16 mouse cellular contexts compared by ENCODE assay signal in the genomic region with DNA sequence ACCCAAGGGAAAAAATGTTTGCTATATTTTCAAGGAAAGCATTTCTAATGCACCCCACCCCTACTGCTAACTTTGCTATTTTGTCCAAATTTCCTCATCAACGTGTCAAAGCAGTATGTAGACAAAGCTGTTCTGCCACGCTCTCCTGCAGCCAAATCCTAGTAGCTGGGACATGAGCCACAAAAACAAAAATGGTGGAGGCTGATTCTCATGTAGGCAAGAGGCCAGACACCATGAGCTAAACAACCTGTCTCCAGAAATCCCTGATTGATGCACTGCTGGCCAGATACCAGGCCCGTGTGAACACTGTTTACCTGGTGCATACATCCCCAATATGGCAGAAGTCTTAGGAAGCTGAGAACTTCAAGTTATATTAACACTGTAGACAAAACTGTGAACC.
DNase-seq lines count a peak whose midpoint lies in the region; ATAC-seq and TF ChIP-seq lines count a peak whose summit lies in the region.
"Had no signal": no experiment of that assay in that cellular context is flagged by ENCODE, and none has a peak within 500 bp of the region (broad histone marks: within the 10 kb centered on the region; RNA-seq: fewer than 3 reads in every experiment).

No protein-coding gene starts in this region.

- peak; percentile 88 for ATAC-seq in forebrain, embryonic 15.5 days (replicated peaks)
- ATAC-seq in lung, embryonic 14.5 days (ENCODE audit: insufficient read depth) = no peak
- ATAC-seq in lung, postnatal 0 days = no peak
- no peak for ATAC-seq in heart, embryonic 11.5 days (replicated peaks; ENCODE audit: insufficient number of reproducible peaks, low FRiP score, low TSS enrichment)

- no peak for TF ChIP-seq CTCF in lung, embryonic 14.5 days (IDR thresholded peaks at IDR 0.05; ENCODE audit: low read depth)
- no peak for TF ChIP-seq CTCF in lung, postnatal 0 days (IDR thresholded peaks at IDR 0.05)

- H3K9me3 ChIP-seq in forebrain, embryonic 15.5 days = no peaks in the 10 kb centered on the region
- H3K9me3 ChIP-seq in forebrain, embryonic 10.5 days = no peaks in the 10 kb centered on the region
- H3K9me3 ChIP-seq in lung, embryonic 14.5 days (ENCODE audit: low read depth, low read length) = no peaks in the 10 kb centered on the region
- H3K9me3 ChIP-seq in lung, postnatal 0 days (ENCODE audit: low read length) = no peaks in the 10 kb centered on the region
- no peaks in the 10 kb centered on the region for H3K9me3 ChIP-seq in heart, embryonic 11.5 days (replicated peaks; ENCODE audit: control insufficient read depth, low read length)
- H3K9me3 ChIP-seq: embryonic facial prominence, embryonic 12.5 days; midbrain, embryonic 10.5 days had no signal

- no peak overlapping the region for H3K9ac ChIP-seq in forebrain, embryonic 15.5 days (replicated peaks)
- no peak overlapping the region for H3K9ac ChIP-seq in lung, embryonic 14.5 days
- no peak overlapping the region for H3K9ac ChIP-seq in lung, postnatal 0 days (replicated peaks; ENCODE audit: low read depth)
- H3K9ac ChIP-seq in heart, embryonic 11.5 days (ENCODE audit: low read depth, low read length) = no peak overlapping the region
- H3K9ac ChIP-seq: embryonic facial prominence, embryonic 12.5 days had no signal

- no peaks in the 10 kb centered on the region for H3K4me1 ChIP-seq in forebrain, embryonic 15.5 days
- no peaks in the 10 kb centered on the region for H3K4me1 ChIP-seq in forebrain, embryonic 10.5 days
- no peaks in the 10 kb centered on the region for H3K4me1 ChIP-seq in lung, embryonic 14.5 days (ENCODE audit: insufficient read depth)
- H3K4me1 ChIP-seq in lung, postnatal 0 days (ENCODE audit: insufficient read depth, low read depth, low read length) = no peaks in the 10 kb centered on the region
- no peaks in the 10 kb centered on the region for H3K4me1 ChIP-seq in heart, embryonic 11.5 days (ENCODE audit: control insufficient read depth, insufficient read depth, low read length)
- H3K4me1 ChIP-seq: embryonic facial prominence, embryonic 12.5 days; midbrain, embryonic 10.5 days had no signal

- H3K4me2 ChIP-seq in forebrain, embryonic 15.5 days (replicated peaks) = no peak overlapping the region
- H3K4me2 ChIP-seq in lung, embryonic 14.5 days = no peak overlapping the region
- H3K4me2 ChIP-seq in lung, postnatal 0 days (replicated peaks; ENCODE audit: low read depth, low read length) = no peak overlapping the region
- no peak overlapping the region for H3K4me2 ChIP-seq in heart, embryonic 11.5 days
- H3K4me2 ChIP-seq: embryonic facial prominence, embryonic 12.5 days; liver, embryonic 11.5 days had no signal

- 57% methylated on average over 3 of the region's 3 CpGs for WGBS in forebrain, embryonic 15.5 days
- 95% methylated on average over 3 of the region's 3 CpGs for WGBS in forebrain, embryonic 10.5 days
- WGBS in lung, embryonic 14.5 days = 44% methylated on average over 3 of the region's 3 CpGs
- 60% methylated on average over 3 of the region's 3 CpGs for WGBS in lung, postnatal 0 days
- 73% methylated on average over 3 of the region's 3 CpGs for WGBS in heart, embryonic 11.5 days (ENCODE audit: insufficient replicate concordance)

- no peak overlapping the region for H3K4me3 ChIP-seq in forebrain, embryonic 15.5 days
- no peak overlapping the region for H3K4me3 ChIP-seq in forebrain, embryonic 10.5 days
- H3K4me3 ChIP-seq in lung, embryonic 14.5 days (ENCODE audit: low read depth, low read length) = no peak overlapping the region
- no peak overlapping the region for H3K4me3 ChIP-seq in lung, postnatal 0 days (ENCODE audit: low read depth, low read length)
- no peak overlapping the region for H3K4me3 ChIP-seq in heart, embryonic 11.5 days (ENCODE audit: low read depth, low read length)
- H3K4me3 ChIP-seq: embryonic facial prominence, embryonic 12.5 days; midbrain, embryonic 10.5 days had no signal

- H3K27me3 ChIP-seq in forebrain, embryonic 15.5 days = no peaks in the 10 kb centered on the region
- H3K27me3 ChIP-seq in forebrain, embryonic 10.5 days (ENCODE audit: poor library complexity, severe bottlenecking) = no peaks in the 10 kb centered on the region
- no peaks in the 10 kb centered on the region for H3K27me3 ChIP-seq in lung, embryonic 14.5 days (ENCODE audit: insufficient read depth, low read length)
- H3K27me3 ChIP-seq in lung, postnatal 0 days (replicated peaks; ENCODE audit: insufficient read depth, low read length) = no peaks in the 10 kb centered on the region
- no peaks in the 10 kb centered on the region for H3K27me3 ChIP-seq in heart, embryonic 11.5 days (ENCODE audit: control insufficient read depth, insufficient read depth, low read length)
- H3K27me3 ChIP-seq: embryonic facial prominence, embryonic 12.5 days had no signal

- no peaks in the 10 kb centered on the region for H3K36me3 ChIP-seq in forebrain, embryonic 15.5 days
- no peaks in the 10 kb centered on the region for H3K36me3 ChIP-seq in forebrain, embryonic 10.5 days (replicated peaks)
- H3K36me3 ChIP-seq in lung, embryonic 14.5 days (ENCODE audit: insufficient read depth) = no peaks in the 10 kb centered on the region
- no peaks in the 10 kb centered on the region for H3K36me3 ChIP-seq in lung, postnatal 0 days (ENCODE audit: insufficient read depth, low read length)
- no peaks in the 10 kb centered on the region for H3K36me3 ChIP-seq in heart, embryonic 11.5 days (ENCODE audit: control insufficient read depth, insufficient read depth, low read length)
- H3K36me3 ChIP-seq: embryonic facial prominence, embryonic 12.5 days; midbrain, embryonic 10.5 days had no signal

- DNase-seq in forebrain, embryonic 10.5 days (ENCODE audit: extremely low spot score, low spot score) = no peak
- DNase-seq in lung, embryonic 14.5 days = peak; percentile 4
- no peak for DNase-seq in lung, postnatal 0 days (ENCODE audit: low spot score)
- DNase-seq in brain, embryonic 18.5 days (ENCODE audit: low read depth, low spot score) = peak; percentile 47
- peak; percentile 29 to 73 for DNase-seq in layer of hippocampus, postnatal 14 days (ENCODE audit: low spot score in 2 of 2)
- DNase-seq in cerebellum, adult 11-12 months = no peak
- DNase-seq: gastrocnemius, postnatal 36 days; kidney, adult 11 months; lung, adult 18-20 months; thymus, postnatal 36 days had no signal

- H3K27ac ChIP-seq in forebrain, embryonic 15.5 days (replicated peaks) = no peak overlapping the region
- H3K27ac ChIP-seq in forebrain, embryonic 10.5 days = no peak overlapping the region
- H3K27ac ChIP-seq in lung, embryonic 14.5 days (ENCODE audit: low read depth) = no peak overlapping the region
- no peak overlapping the region for H3K27ac ChIP-seq in lung, postnatal 0 days (ENCODE audit: low read length)
- no peak overlapping the region for H3K27ac ChIP-seq in heart, embryonic 11.5 days (ENCODE audit: low read depth, low read length)
- H3K27ac ChIP-seq: embryonic facial prominence, embryonic 12.5 days; macrophage; midbrain, embryonic 10.5 days had no signal

- TF ChIP-seq EP300 in lung, postnatal 0 days (IDR thresholded peaks at IDR 0.05) = no peak

Comparison
In these comparisons a context has a peak if more than half of its experiments do, and no peak if none do; other contexts are left out.
1. DNase-seq: peak in lung, embryonic 14.5 days (single experiment), brain, embryonic 18.5 days (single experiment) and layer of hippocampus, postnatal 14 days (2 of 2); none in forebrain, embryonic 10.5 days (single experiment), lung, postnatal 0 days (single experiment) and cerebellum, adult 11-12 months (single experiment).